Mouse (Mus musculus): ENCODE measurements around the gene Smpdl3a. TPM values are rescaled to one million over a fixed set of nuclear protein-coding genes. Genes with fewer than 3 reads are reported as not detected.

The Smpdl3a gene
- polyA plus RNA-seq, 1 experiment from 2014 or later, result 10.5 TPM

DNA sequence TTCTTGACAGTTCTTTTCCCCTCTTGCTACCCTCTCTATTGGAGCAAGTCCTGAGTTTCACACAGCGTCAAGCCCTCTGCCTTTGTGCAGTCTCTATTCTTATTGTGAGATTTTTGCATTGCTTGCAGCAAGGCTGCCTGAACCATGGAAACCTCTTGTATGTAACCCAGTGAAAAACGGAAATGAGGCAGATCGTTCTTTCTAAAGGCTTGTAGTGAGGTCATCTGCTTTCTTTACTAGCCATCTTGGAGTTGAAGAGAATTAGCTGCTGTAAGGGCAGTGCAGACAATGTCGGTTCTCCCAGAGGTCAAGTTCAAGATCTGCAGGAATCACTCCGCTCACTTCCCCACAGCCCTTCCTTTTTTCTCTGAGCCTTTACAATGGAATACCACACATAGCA lies 34.5 kb downstream of the Smpdl3a start:
- no peaks in the 10 kb centered on the region for H3K36me3 ChIP-seq
- no peak overlapping the region for H3K27ac ChIP-seq
- H3K9ac ChIP-seq, result no peak overlapping the region
- no peaks in the 10 kb centered on the region for H3K4me1 ChIP-seq
- H3K9me3 ChIP-seq, result no peaks in the 10 kb centered on the region
- no peak for ATAC-seq (ENCODE audit: insufficient number of reproducible peaks, insufficient read depth, low FRiP score, low TSS enrichment)
- H3K27me3 ChIP-seq, result no peaks in the 10 kb centered on the region
- no peak overlapping the region for H3K4me3 ChIP-seq
- no peak overlapping the region for H3K4me2 ChIP-seq (replicated peaks)
- WGBS, result 68% methylated on average over 5 of the region's 5 CpGs

GRCm38 (mm10) chr10:57829621-57830020 lies 35.5 kb downstream of the Smpdl3a start:
- no peak for ATAC-seq (ENCODE audit: insufficient number of reproducible peaks, insufficient read depth, low FRiP score, low TSS enrichment)
- Histone ChIP-seq H3K36me3 (no peaks in the 10 kb centered on the region), H3K27me3 (no peaks in the 10 kb centered on the region), H3K4me3 (no peak overlapping the region), H3K9me3 (no peaks in the 10 kb centered on the region), H3K4me2 (replicated peaks) (no peak overlapping the region), H3K4me1 (no peaks in the 10 kb centered on the region), H3K27ac (no peak overlapping the region), H3K9ac (no peak overlapping the region)
- 71% methylated on average over 3 of the region's 3 CpGs for WGBS

DNA sequence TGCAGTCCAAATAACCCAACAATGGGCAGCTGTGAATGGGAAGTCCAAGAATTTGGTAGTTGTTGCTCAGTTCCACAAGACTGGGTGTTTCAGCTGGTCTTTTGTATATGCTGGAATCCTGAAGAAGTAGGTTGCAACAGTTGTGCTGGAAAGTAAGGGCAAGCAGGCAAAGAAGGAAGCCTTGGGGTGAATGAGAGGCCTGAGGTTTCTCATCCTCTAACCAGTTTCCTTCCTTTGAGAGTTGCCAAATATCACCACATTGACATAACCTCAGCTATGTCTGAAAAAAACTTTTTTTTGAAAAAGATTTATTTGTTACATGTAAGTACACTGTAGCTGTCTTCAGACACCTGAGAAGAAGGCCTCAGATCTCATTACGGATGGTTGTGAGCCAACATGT lies 41.0 kb downstream of the Smpdl3a start:
- no peak overlapping the region for H3K27ac ChIP-seq
- WGBS, result 96% methylated on average over 1 of the region's 1 CpGs
- ATAC-seq (ENCODE audit: insufficient number of reproducible peaks, insufficient read depth, low FRiP score, low TSS enrichment), result no peak

GRCm38 (mm10) chr10:57835982-57836381 lies 41.8 kb downstream of the Smpdl3a start:
- Histone ChIP-seq H3K4me3 (no peak overlapping the region), H3K27me3 (no peaks in the 10 kb centered on the region), H3K36me3 (no peaks in the 10 kb centered on the region), H3K9ac (no peak overlapping the region), H3K9me3 (no peaks in the 10 kb centered on the region), H3K4me1 (no peaks in the 10 kb centered on the region), H3K27ac (no peak overlapping the region), H3K4me2 (replicated peaks) (no peak overlapping the region)
- no peak for ATAC-seq (ENCODE audit: insufficient number of reproducible peaks, insufficient read depth, low FRiP score, low TSS enrichment)

More for the DNA sequence above, 41.0 kb downstream of the Smpdl3a start:
- Histone ChIP-seq H3K36me3 (no peaks in the 10 kb centered on the region), H3K9ac (no peak overlapping the region), H3K4me3 (no peak overlapping the region), H3K4me1 (no peaks in the 10 kb centered on the region), H3K27me3 (no peaks in the 10 kb centered on the region), H3K9me3 (no peaks in the 10 kb centered on the region), H3K4me2 (replicated peaks) (no peak overlapping the region)

- 39% methylated on average over 8 of the region's 8 CpGs for WGBS
- no peak overlapping the region for H3K4me2 ChIP-seq (replicated peaks)
- H3K27me3 ChIP-seq, result no peaks in the 10 kb centered on the region
- no peak overlapping the region for H3K27ac ChIP-seq
- no peaks in the 10 kb centered on the region for H3K9me3 ChIP-seq
- H3K4me1 ChIP-seq, result no peaks in the 10 kb centered on the region
- H3K9ac ChIP-seq, result no peak overlapping the region
- no peaks in the 10 kb centered on the region for H3K36me3 ChIP-seq
- no peak overlapping the region for H3K4me3 ChIP-seq
- ATAC-seq (ENCODE audit: insufficient number of reproducible peaks, insufficient read depth, low FRiP score, low TSS enrichment), result no peak
Measured at GRCm38 (mm10) chr10:57841638-57842509, 47.7 kb downstream of the Smpdl3a start.

DNA sequence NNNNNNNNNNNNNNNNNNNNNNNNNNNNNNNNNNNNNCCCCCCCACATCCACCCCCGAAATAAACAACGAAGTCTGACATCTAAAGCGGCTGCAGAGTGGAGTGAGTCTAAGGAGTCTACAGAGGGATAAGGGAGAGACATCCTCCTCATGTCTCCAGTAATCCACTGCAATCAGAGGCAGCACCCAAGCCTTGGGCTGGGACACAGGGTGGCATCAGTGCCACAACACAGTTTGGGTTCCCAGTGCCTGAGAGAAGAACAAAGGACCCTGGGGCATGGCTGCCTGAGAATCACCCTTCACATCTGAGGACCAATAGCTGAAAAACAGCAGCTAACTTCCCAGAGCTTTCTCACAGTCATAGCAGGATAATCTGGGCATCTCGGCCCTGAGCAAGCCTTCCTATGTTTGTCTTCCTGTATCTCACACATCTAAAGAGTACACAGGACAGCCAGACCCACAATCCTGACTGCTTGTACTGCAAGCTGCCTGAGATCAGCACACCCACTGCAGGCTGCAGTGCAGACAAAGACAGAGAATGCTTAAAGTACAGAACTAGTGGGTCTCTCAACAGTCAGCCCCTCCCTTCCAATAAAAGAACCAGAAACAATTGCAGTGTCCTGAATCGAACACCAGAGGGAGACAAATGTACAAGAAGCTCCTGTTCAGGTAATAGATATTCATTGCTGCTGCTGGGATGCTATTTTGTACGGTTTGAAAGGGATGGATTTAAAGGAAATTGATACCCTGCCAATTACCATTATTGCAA lies 54.0 kb downstream of the Smpdl3a start:
- no peak overlapping the region for H3K4me3 ChIP-seq
- H3K36me3 ChIP-seq, result no peaks in the 10 kb centered on the region
- H3K4me2 ChIP-seq (replicated peaks), result no peak overlapping the region
- 0 out of 2 replicates have a peak, but pooled peaks have one; percentile 41 for ATAC-seq (ENCODE audit: insufficient number of reproducible peaks, insufficient read depth, low FRiP score, low TSS enrichment)
- H3K27ac ChIP-seq, result no peak overlapping the region
- no peaks in the 10 kb centered on the region for H3K27me3 ChIP-seq
- no peak overlapping the region for H3K9ac ChIP-seq
- no peaks in the 10 kb centered on the region for H3K9me3 ChIP-seq
- WGBS, result 56% methylated on average over 5 of the region's 6 CpGs
- no peaks in the 10 kb centered on the region for H3K4me1 ChIP-seq

Other genes with a start within 250 kb of the Smpdl3a start
- gene Pkib, start 162.4 kb upstream of the Smpdl3a start, polyA plus RNA-seq (2016; fragmentation: Nextera tagmentation; extraction: Ambion mirVana), result 0.80 and 0.84 TPM in 2 replicates
- gene Fabp7, start 9.5 kb upstream of the Smpdl3a start, polyA plus RNA-seq (2016; fragmentation: Nextera tagmentation; extraction: Ambion mirVana), result 151 and 196 TPM in 2 replicates